Mouse (Mus musculus) lung, embryonic 16.5 days (tissue): ENCODE measurements around the gene Slc22a12. TPM values are rescaled to one million over a fixed set of nuclear protein-coding genes. Genes with fewer than 3 reads are reported as not detected.

Experiments
- ATAC-seq: fragments of 200-750 bp; cut with Nextera tagmentation; 2 replicates; pipeline ENCODE4 v1.8.0; 2017; ENCODE audit warnings: low read depth, mild to moderate bottlenecking, moderate library complexity
- H3K27ac ChIP-seq: fragments of 300-500 bp; sonication (generic); 2 replicates; pipeline ENCODE4 v1.5.1; 2014; ENCODE audit warnings: mild to moderate bottlenecking, control low read depth, low read length
- H3K27me3 ChIP-seq: fragments of 300-500 bp; sonication (generic); 2 replicates; pipeline ENCODE4 v1.6.1; 2014; ENCODE audit warnings: low read depth, low read length, mixed read lengths; ENCODE audit not compliant: control insufficient read depth, insufficient read depth
- H3K36me3 ChIP-seq: fragments of 300-500 bp; sonication (generic); 2 replicates; pipeline ENCODE4 v1.6.1; 2014; ENCODE audit warnings: low read length; ENCODE audit not compliant: control insufficient read depth, insufficient read depth
- H3K4me1 ChIP-seq: fragments of 300-500 bp; sonication (generic); replicated peaks from 2 replicates; pipeline ENCODE4 v1.6.1; 2014; ENCODE audit warnings: low read length, mixed read lengths; ENCODE audit not compliant: control insufficient read depth, insufficient read depth
- H3K4me2 ChIP-seq: fragments of 300-500 bp; sonication (generic); 2 replicates; pipeline ENCODE4 v1.6.1; 2014; ENCODE audit warnings: low read depth, low read length, control low read depth
- H3K4me3 ChIP-seq: fragments of 300-500 bp; sonication (generic); 2 replicates; pipeline ENCODE4 v1.5.1; 2014; ENCODE audit warnings: mild to moderate bottlenecking, low read length, control low read depth
- H3K9ac ChIP-seq: fragments of 300-500 bp; sonication (generic); 2 replicates; pipeline ENCODE4 v1.6.1; 2014; ENCODE audit warnings: low read length, control low read depth
- H3K9me3 ChIP-seq: fragments of 300-500 bp; sonication (generic); 2 replicates; pipeline ENCODE4 v1.6.1; 2016; ENCODE audit warnings: low read length; ENCODE audit not compliant: control insufficient read depth
- WGBS: fragments of 180-500 bp; shearing (Covaris S2); extraction: QIAGEN DNeasy Blood & Tissue Kit; methylation state at CpG from one replicate; pipeline ENCODE4 v1.1.7; 2014; 5-methylcytosine and 5-hydroxymethylcytosine counted together
- microRNA-seq: library from miRNA; unstranded; fragments of <30 nt; microRNA quantifications from one replicate; pipeline ENCODE4, GENCODE M21; 2016
- polyA plus RNA-seq: library from polyadenylated mRNA; unstranded; fragments of >200 nt; fragmentation: Nextera tagmentation; extraction: Ambion mirVana; gene quantifications from 2 replicates; pipeline ENCODE4 v1.2.1, GENCODE M21; 2015

Gene Slc22a12
- polyA plus RNA-seq, 1 experiment from 2014 or later, result not detected

GRCm38 (mm10) chr19:6494504-6495170, 48.2 kb downstream of the Slc22a12 start:
- WGBS, result 49% methylated on average over 18 of the region's 18 CpGs
- peaks cover 8% of the 10 kb centered on the region for H3K4me1 ChIP-seq
- H3K9me3 ChIP-seq, result no peaks in the 10 kb centered on the region
- no peak for ATAC-seq
- no peak overlapping the region for H3K4me3 ChIP-seq
- H3K27me3 ChIP-seq, result peaks cover 69% of the 10 kb centered on the region
- no peak overlapping the region for H3K27ac ChIP-seq
- no peaks in the 10 kb centered on the region for H3K36me3 ChIP-seq
- no peak overlapping the region for H3K9ac ChIP-seq
- no peak overlapping the region for H3K4me2 ChIP-seq

- Histone ChIP-seq H3K9me3 (no peaks in the 10 kb centered on the region), H3K9ac (no peak overlapping the region)
- no peak for ATAC-seq
Observed at GRCm38 (mm10) chr19:6494032-6494431, 48.8 kb downstream of the Slc22a12 start.

GRCm38 (mm10) chr19:6493219-6493618, 49.6 kb downstream of the Slc22a12 start:
- WGBS, result 74% methylated on average over 7 of the region's 7 CpGs
- Histone ChIP-seq H3K9ac (no peak overlapping the region), H3K4me1 (peaks cover 7% of the 10 kb centered on the region), H3K27ac (no peak overlapping the region), H3K4me3 (no peak overlapping the region), H3K36me3 (no peaks in the 10 kb centered on the region), H3K9me3 (no peaks in the 10 kb centered on the region), H3K27me3 (peaks cover 54% of the 10 kb centered on the region), H3K4me2 (no peak overlapping the region)
- ATAC-seq, result no peak

More at GRCm38 (mm10) chr19:6494032-6494431, 48.8 kb downstream of the Slc22a12 start:
- Histone ChIP-seq H3K36me3 (no peaks in the 10 kb centered on the region), H3K27ac (no peak overlapping the region), H3K4me2 (no peak overlapping the region), H3K27me3 (peaks cover 63% of the 10 kb centered on the region), H3K4me3 (no peak overlapping the region), H3K4me1 (peaks cover 8% of the 10 kb centered on the region)
- 65% methylated on average over 5 of the region's 7 CpGs for WGBS

- Histone ChIP-seq H3K36me3 (no peaks in the 10 kb centered on the region), H3K27me3 (peaks cover 43% of the 10 kb centered on the region), H3K4me3 (no peak overlapping the region), H3K9me3 (no peaks in the 10 kb centered on the region), H3K9ac (no peak overlapping the region), H3K27ac (no peak overlapping the region), H3K4me2 (no peak overlapping the region), H3K4me1 (no peaks in the 10 kb centered on the region; the same call in 1 of the 2 replicates)
- WGBS, result 22% methylated on average over 12 of the region's 12 CpGs
- no peak for ATAC-seq
Observed at GRCm38 (mm10) chr19:6492124-6492523, 50.7 kb downstream of the Slc22a12 start.

- H3K4me3 ChIP-seq, result no peak overlapping the region
- H3K4me2 ChIP-seq, result no peak overlapping the region
- no peak for ATAC-seq
- 66% methylated on average over 8 of the region's 8 CpGs for WGBS
- H3K4me1 ChIP-seq, result no peaks in the 10 kb centered on the region
- H3K9me3 ChIP-seq, result no peaks in the 10 kb centered on the region
- no peaks in the 10 kb centered on the region for H3K36me3 ChIP-seq
- peaks cover 39% of the 10 kb centered on the region for H3K27me3 ChIP-seq
- no peak overlapping the region for H3K27ac ChIP-seq
- no peak overlapping the region for H3K9ac ChIP-seq
Observed at GRCm38 (mm10) chr19:6491538-6491937, 51.3 kb downstream of the Slc22a12 start.

GRCm38 (mm10) chr19:6489030-6489429, 53.8 kb downstream of the Slc22a12 start:
- no peak overlapping the region for H3K4me2 ChIP-seq
- H3K27me3 ChIP-seq, result peaks cover 14% of the 10 kb centered on the region
- peak; percentile 59; the same call in 1 of the 2 replicates for ATAC-seq
- no peak overlapping the region for H3K4me3 ChIP-seq
- H3K4me1 ChIP-seq, result no peaks in the 10 kb centered on the region
- 0% methylated on average over 4 of the region's 4 CpGs for WGBS
- H3K9ac ChIP-seq, result no peak overlapping the region
- no peaks in the 10 kb centered on the region for H3K36me3 ChIP-seq
- H3K9me3 ChIP-seq, result no peaks in the 10 kb centered on the region
- no peak overlapping the region for H3K27ac ChIP-seq

Small RNA genes lying within 50 kb of the gene (microRNA-seq; reads per million reads assigned to microRNA genes)
- gene Gm26460, result not detected

Other genes starting within 250 kb of the Slc22a12 start
- 1.1 and 1.7 TPM in 2 replicates for gene Cdc42bpg, start 236.6 kb downstream of the Slc22a12 start, polyA plus RNA-seq
- gene Men1, start 208.1 kb downstream of the Slc22a12 start, polyA plus RNA-seq, result 70.9 and 76.9 TPM in 2 replicates
- gene Map4k2, start 201.9 kb downstream of the Slc22a12 start, polyA plus RNA-seq, result 24.8 and 27.6 TPM in 2 replicates
- 120 and 132 TPM in 2 replicates for gene Sf1, start 179.3 kb downstream of the Slc22a12 start, polyA plus RNA-seq
- gene Pygm, start 158.6 kb downstream of the Slc22a12 start, polyA plus RNA-seq, result 28.6 and 36.1 TPM in 2 replicates
- 93.7 and 111 TPM in 2 replicates for gene Rasgrp2, start 143.7 kb downstream of the Slc22a12 start, polyA plus RNA-seq
- 0.88 and 1.0 TPM in 2 replicates for gene Nrxn2, start 124.3 kb downstream of the Slc22a12 start, polyA plus RNA-seq